Mouse (Mus musculus): ENCODE measurements around the gene Fam187b. TPM values are rescaled to one million over a fixed set of nuclear protein-coding genes. Genes with fewer than 3 reads are reported as not detected.
A peak's percentile ranks its signal among the peaks of the same experiment; 100 is the strongest.

Fam187b gene
- polyA plus RNA-seq, 3 experiments from 2014 or later, result 0.55 to 1.0 (median 0.96) TPM

DNA sequence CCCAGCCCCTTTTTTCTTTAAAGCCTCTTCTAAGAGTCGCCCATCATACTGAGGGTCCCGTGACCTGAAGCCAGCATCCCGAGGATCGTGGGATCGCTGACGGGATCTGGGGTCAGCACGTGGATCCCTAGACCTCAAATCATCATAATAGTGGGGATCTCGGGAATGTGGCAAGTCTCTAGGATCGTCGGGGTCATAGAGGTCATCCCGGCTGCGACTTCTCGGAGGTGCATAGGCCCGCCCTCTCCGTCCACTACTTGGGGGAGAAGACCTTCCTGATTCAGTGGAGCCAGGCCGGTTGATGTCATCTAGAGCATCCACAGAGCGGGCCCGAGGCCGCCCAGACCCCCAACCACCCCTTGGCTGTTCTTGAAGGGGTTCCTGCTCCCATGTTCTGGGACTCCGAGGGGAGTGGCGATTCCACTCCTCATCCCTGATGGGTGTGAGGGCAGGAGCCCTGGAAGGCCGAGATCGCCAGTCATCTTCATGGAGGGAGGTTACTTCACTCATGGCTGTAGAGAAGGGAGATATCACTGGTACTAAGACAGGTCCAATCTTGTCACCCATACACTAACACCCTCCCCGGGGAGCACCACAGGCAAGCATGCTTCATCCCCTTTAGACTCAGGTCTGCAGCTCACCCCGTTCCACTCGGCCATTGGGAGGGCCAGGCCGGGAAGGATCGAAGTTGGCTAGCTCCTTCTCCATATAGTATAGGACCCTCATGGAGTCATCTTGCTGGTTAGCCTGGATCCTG lies 15.3 kb upstream of the Fam187b start:
- no peak for ATAC-seq

GRCm38 (mm10) chr7:30958866-30959487 lies 14.6 kb upstream of the Fam187b start:
- ATAC-seq, result no peak

- no peak for ATAC-seq
Measured at GRCm38 (mm10) chr7:30959786-30960349, 13.7 kb upstream of the Fam187b start.

DNA sequence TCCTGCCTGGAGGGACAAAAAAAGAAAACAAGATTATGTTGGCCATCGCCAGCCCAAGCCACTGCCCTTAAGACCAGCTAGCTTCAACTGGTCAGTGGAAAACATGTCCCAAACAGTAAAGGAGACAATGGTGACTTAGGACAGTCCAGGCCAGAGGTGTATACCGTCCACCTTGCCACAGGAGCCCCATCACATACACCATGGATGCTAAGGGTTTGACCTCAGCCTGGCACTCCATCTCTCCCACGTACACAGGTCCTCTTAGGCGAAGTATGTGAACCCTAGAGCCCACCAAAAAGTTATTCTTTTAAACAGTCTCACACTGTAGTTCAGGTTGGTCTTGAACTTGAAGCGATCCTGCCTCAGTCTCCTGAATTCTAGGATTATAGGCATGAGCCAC lies 10.7 kb upstream of the Fam187b start:
- ATAC-seq, result no peak

GRCm38 (mm10) chr7:30964366-30964765 lies 9.2 kb upstream of the Fam187b start:
- ATAC-seq, result no peak

GRCm38 (mm10) chr7:30965677-30966076 lies 7.9 kb upstream of the Fam187b start:
- ATAC-seq, result no peak

DNA sequence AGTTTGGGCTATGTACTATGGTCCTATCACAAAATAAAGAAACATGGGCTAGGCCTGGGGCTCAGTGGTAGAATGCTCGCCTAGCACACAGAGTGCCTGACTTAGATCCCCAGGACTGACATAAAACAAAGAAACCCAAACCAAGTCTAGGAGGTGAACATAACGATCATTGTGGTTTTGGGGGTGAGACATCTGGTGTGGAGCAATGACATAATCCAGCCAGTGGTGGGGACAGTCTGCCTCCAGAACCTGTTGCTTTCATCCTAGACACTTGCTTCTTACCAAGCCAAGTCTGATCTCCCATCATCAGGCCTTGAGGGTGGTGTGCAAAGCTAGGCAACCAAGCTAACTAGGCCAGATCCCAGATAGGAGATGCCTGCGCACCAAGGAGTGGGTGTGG lies 6.9 kb upstream of the Fam187b start:
- no peak for ATAC-seq

DNA sequence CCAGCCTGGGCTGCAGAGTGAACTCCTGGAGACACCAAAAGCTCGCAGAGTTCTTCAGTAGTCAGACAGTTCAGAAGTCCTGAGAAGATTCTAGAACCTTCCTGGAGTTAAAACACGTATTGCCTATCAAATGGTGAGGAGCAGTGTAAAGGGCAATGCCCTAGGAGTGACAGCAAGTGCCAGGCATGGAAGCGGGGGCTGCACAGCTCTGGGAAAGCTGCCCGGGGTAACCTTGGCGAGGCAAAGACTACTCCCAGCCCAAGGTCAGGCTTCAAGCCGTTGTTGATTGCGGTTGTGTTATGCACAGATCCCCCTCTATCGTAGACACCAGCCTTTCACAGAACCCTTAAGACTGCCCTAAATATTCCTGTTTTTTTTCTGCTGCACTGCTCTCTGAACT lies 5.0 kb upstream of the Fam187b start:
- no peak for ATAC-seq

GRCm38 (mm10) chr7:30969174-30969573 lies 4.4 kb upstream of the Fam187b start:
- ATAC-seq, result no peak

GRCm38 (mm10) chr7:30971901-30972300 lies 1.7 kb upstream of the Fam187b start:
- ATAC-seq, result no peak

DNA sequence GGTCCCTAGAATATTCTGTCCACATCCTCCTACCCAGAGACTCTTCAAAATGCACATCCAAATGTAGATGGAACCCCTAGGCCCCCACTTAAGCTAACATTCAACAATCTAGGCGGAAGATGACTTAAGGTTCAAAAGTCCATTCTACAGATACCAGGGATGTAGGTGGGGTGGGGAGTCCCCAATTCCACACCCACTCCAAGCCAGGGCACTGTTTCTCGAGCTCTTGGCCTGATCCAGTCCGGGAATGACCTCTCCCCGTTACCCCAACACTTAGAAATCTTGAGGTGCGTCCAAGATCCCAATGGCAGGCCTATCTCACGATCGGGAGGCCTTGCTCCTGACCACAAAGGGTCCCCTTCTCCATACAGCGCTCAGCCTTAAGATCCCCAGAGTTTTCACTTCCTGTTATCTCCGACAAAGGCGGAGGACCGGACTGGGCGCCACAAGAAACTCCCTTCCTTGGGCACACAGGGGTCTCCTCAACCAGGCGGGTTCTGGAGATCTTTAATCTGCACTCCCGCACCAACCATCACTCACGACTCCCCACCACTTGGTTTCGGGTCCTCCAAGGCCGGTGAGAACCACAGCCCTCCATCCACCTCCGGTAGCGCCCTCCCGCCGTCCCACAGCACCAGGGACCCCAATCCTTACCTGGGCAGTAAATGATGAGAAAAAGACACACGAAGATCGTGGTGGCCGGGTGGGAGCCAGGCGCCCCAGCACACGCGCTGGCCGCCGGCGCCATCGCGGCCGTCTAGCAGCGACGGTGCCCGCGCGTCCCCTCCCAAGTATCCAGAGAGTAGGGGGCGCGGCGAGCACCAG lies 952 bp upstream of the Fam187b start:
- ATAC-seq, result no peak

- ATAC-seq, result no peak
Measured at GRCm38 (mm10) chr7:30973251-30973500, 414 bp upstream of the Fam187b start, which contains the start of gene Lsr. Gene Lsr (minus strand): TSS chr7:30973464.

GRCm38 (mm10) chr7:30981703-30982102 lies 8.1 kb downstream of the Fam187b start:
- ATAC-seq, result no peak

- no peak for ATAC-seq
Measured at GRCm38 (mm10) chr7:30985357-30985756, 11.8 kb downstream of the Fam187b start.

- ATAC-seq, result no peak
Measured at GRCm38 (mm10) chr7:30988519-30989162, 15.1 kb downstream of the Fam187b start.

DNA sequence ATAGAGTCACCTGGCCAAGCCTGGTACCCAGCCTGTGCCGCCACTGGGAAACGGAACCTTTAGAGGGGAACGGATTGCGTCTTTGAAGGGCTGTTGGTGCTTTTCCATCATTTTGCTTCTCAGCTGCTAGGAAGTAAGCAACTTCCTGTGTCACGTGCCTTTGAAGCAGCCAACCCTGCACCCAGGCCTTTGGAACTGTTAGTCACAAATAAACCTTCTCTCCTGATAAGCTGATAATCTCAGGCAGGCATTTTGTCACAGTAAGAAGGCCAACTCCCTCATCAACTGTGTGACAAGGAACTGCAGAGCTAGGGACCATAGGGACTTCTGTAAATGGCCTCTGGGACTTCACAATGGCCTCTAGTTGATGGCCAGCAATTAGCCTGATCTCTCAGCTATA lies 18.6 kb downstream of the Fam187b start:
- no peak for ATAC-seq

GRCm38 (mm10) chr7:30993986-30994385 lies 20.4 kb downstream of the Fam187b start:
- no peak for ATAC-seq

DNA sequence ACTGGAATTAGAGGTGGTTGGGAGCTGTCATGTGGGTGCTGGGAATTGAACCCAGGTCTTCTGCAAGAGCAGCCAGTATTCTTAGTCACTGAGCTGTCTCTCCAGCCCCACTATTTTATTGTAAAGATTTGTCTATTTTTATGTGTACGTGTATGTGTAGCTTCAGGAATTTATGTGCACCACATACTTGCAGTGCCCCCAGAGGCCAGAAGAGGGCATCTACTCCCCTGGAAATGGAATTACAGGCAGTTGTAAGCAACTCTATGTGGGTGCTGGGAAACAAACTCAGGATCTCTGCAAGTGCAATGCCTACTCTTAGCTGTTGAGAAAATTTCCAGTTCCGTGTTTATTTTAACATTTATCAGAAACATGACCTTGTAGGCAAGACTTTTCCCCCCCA lies 22.9 kb downstream of the Fam187b start:
- ATAC-seq, result no peak

GRCm38 (mm10) chr7:31000505-31001020 lies 27.0 kb downstream of the Fam187b start:
- peak; percentile 57 for ATAC-seq

- peak; percentile 89 for ATAC-seq
Measured at GRCm38 (mm10) chr7:31002650-31003049, 29.1 kb downstream of the Fam187b start.

DNA sequence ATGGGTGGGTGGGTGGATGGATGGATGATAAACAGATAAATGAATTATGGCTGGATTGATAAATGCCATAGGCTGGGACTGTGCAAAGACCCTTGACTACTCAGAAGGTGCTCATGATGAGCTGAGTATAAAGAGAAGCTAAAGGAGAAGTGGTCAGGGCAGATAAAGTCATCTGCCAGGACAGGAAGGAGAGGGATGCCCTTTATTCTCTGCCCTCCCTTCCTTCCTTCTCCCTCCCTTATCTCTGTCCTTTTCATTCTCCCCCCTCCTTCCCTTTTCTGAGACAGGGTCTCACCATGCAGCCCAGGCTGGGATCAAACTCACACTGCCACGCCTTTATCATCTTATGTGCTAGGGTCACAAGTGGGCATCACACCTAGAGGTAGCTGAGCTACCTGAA lies 34.2 kb downstream of the Fam187b start:
- no peak for ATAC-seq

- ATAC-seq, result no peak
Measured at GRCm38 (mm10) chr7:31008175-31008574, 34.6 kb downstream of the Fam187b start.

- no peak for ATAC-seq
Measured at GRCm38 (mm10) chr7:31008889-31009288, 35.3 kb downstream of the Fam187b start.
